Mouse (Mus musculus): ENCODE data around the gene Gabra1. TPM values are rescaled to one million over a fixed set of nuclear protein-coding genes. Genes with fewer than 3 reads are reported as not detected.
A peak's percentile ranks its signal among the peaks of the same experiment; 100 is the strongest.

The Gabra1 gene
- total RNA-seq (2021) (under 1 TPM in 1 of 2 experiments, not detected in 1; 0.58 TPM), polyA plus RNA-seq (2012; rRNA removed) (not detected in 2 replicates)
- long read RNA-seq: 0 reads

GRCm38 (mm10) chr11:42182825-42183152 lies at the start of gene Gabra1:
TSS of gene Gabra1 (minus strand) at chr11:42182930.
- DNase-seq: no peak

- peak; percentile 13 for DNase-seq
Measured at GRCm38 (mm10) chr11:42181973-42182824, 531 bp downstream of the Gabra1 start.

GRCm38 (mm10) chr11:42181426-42181825 lies 1.3 kb downstream of the Gabra1 start:
- DNase-seq: no peak

GRCm38 (mm10) chr11:42179535-42179934 lies 3.2 kb downstream of the Gabra1 start:
- DNase-seq: no peak

GRCm38 (mm10) chr11:42178296-42178695 lies 4.4 kb downstream of the Gabra1 start:
- DNase-seq: no peak

- no peak for DNase-seq
Measured at GRCm38 (mm10) chr11:42151396-42151795, 31.3 kb downstream of the Gabra1 start.

GRCm38 (mm10) chr11:42116931-42117330 lies 65.8 kb downstream of the Gabra1 start:
- no peak for DNase-seq

- no peak for DNase-seq
Measured at GRCm38 (mm10) chr11:42110051-42110450, 72.7 kb downstream of the Gabra1 start.

- DNase-seq: no peak
Measured at GRCm38 (mm10) chr11:42109627-42110026, 73.1 kb downstream of the Gabra1 start.

GRCm38 (mm10) chr11:42095556-42095955 lies 87.2 kb downstream of the Gabra1 start:
- no peak for DNase-seq

Other genes with a start within 250 kb of the Gabra1 start
- 1 to 10 TPM; 1.2 to 4.0 TPM for gene Gabrg2, start 182.1 kb downstream of the Gabra1 start, total RNA-seq (2021)
- gene Gabrg2, start 182.1 kb downstream of the Gabra1 start, polyA plus RNA-seq (2012; rRNA removed): not detected in 2 replicates
- not detected for gene Gabra6, start 138.1 kb upstream of the Gabra1 start, total RNA-seq (2021)
- gene Gabra6, start 138.1 kb upstream of the Gabra1 start, polyA plus RNA-seq (2012; rRNA removed): not detected in 2 replicates
- under 1 TPM in 1 of 2 experiments, not detected in 1; 0.21 TPM for gene Gabrb2, start 236.8 kb upstream of the Gabra1 start, total RNA-seq (2021)
- gene Gabrb2, start 236.8 kb upstream of the Gabra1 start, polyA plus RNA-seq (2012; rRNA removed): not detected in 2 replicates

Data from adrenal gland, adult 2 months (tissue).